Comparison of ENCODE assay signal across 15 mouse cellular contexts in genomic region chr7:125833471-125833870, GRCm38 (mm10).
"Had no signal": no experiment of that assay in that cellular context is flagged by ENCODE, and none has a peak within 500 bp of the region (broad histone marks: within the 10 kb centered on the region; RNA-seq: fewer than 3 reads in every experiment).

No protein-coding gene starts in this region.

- DNase-seq: kidney, postnatal 14 days; layer of hippocampus, adult 9-11 months; liver; lung, adult 18-20 months; lung, postnatal 10 days; lung, postnatal 36 days; midbrain, embryonic 14.5 days; thymus, adult 18-20 months; thymus, postnatal 36 days had no signal

- H3K4me1 ChIP-seq: liver, embryonic 15.5 days had no signal

- H3K27me3 ChIP-seq: limb, embryonic 12.5 days; liver, embryonic 12.5 days; liver, embryonic 15.5 days; lung, embryonic 15.5 days had no signal

- ATAC-seq: liver, embryonic 12.5 days had no signal

- H3K4me3 ChIP-seq: layer of hippocampus, adult 2 months; limb, embryonic 12.5 days; liver, embryonic 12.5 days; liver, embryonic 15.5 days; lung, embryonic 15.5 days had no signal

- H3K9me3 ChIP-seq: limb, embryonic 12.5 days; liver, embryonic 12.5 days; liver, embryonic 15.5 days; lung, embryonic 15.5 days had no signal

- H3K27ac ChIP-seq: layer of hippocampus, adult 2 months; limb, embryonic 12.5 days; liver, embryonic 12.5 days; liver, embryonic 15.5 days; lung, embryonic 15.5 days had no signal

- H3K9ac ChIP-seq: limb, embryonic 12.5 days; liver, embryonic 12.5 days; liver, embryonic 15.5 days; lung, embryonic 15.5 days had no signal

- H3K4me2 ChIP-seq: limb, embryonic 12.5 days; liver, embryonic 12.5 days; liver, embryonic 15.5 days; lung, embryonic 15.5 days; midbrain, embryonic 11.5 days had no signal

- H3K36me3 ChIP-seq: liver, embryonic 15.5 days; lung, embryonic 15.5 days had no signal
